Mouse (Mus musculus): ENCODE measurements around the gene Rnf2.
"Not testable (repeated sequence)": the region's sequence is repeated elsewhere in the genome, so short reads cannot be mapped to it uniquely, and the experiment has no call there.

The Rnf2 gene

DNA sequence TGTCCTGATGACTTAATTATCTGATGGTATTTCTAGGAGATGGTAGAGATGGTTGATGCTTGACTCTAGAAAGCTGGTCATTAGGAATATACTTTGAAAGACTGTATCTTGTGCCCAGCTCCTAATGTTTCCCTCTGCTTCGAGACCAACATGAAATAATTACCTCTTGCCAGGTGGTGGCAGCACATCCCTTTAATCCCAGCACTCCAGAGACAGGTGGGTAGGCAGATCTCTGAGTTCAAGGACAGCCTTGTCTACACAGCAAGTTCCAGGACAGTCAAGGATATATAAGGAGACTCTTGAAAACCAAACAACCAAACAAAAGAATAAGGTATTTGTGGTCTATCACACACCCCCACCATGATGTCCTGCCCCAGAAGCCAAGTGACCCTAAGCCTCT, 17.2 kb downstream of the Rnf2 start:
- DNase-seq: peak; percentile 37

GRCm38 (mm10) chr1:151482497-151482896, 18.3 kb downstream of the Rnf2 start:
- no peak for DNase-seq

GRCm38 (mm10) chr1:151472386-151472785, 28.4 kb downstream of the Rnf2 start:
- not testable (repeated sequence) for DNase-seq

DNA sequence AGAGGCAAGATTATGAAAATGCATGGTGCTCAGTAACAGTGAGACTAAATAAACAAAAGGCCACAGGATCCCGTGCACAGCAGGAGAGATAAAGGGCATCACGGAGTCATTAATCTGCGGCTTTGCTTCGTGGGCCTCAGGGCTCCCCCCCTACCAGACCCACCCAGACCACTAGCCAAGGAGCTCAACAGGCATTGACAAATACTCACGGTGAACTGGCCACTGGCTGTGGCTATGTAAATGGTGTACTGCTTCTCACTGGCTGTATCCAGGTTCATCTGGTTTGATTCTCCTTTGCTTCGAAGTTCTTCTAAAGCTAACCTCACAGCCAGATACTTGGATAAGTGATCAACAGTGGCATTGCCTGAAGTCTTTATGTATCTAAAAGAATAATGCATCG, 29.3 kb downstream of the Rnf2 start:
- no peak for DNase-seq

DNA sequence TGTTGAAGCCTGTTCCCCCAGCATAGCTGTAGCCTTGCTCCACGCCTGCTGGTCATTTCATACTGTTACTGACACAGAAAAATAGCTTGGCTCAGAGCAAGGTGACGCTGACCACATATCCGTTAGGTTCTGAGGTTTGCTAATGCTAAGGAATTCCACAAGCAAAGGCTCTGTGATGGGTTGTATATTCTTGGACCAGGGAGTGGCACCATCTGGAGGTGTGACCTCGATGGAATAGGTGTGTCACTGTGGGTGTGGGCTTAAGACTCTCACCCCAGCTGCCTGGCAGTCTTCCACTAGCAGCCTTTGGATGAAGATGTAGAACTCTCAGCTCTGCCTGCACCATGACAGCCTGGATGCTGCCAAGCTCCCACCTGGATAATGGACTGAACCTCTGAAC, 34.2 kb downstream of the Rnf2 start:
- no peak for DNase-seq

DNA sequence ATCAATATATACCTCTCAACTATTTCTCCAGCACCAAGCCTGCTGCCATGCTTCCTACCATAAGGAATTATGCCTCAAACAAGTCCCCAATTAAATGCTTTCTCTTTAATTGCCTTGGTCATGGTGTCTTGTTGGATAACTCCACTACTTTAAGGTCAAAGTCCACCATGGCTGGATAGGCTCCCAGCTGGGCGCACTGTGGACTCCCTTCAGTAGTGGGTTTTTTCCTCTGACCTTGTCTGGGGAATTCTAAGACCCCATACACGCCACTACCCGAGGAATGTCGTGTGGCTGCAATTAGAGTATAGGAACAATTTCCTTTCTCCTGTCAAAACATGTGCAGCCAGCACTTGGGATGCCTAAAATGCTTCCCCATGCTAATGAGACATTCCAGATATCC, 35.8 kb downstream of the Rnf2 start:
- DNase-seq: peak; percentile 50

GRCm38 (mm10) chr1:151461265-151461664, 39.5 kb downstream of the Rnf2 start:
- DNase-seq: no peak

GRCm38 (mm10) chr1:151457087-151457486, 43.7 kb downstream of the Rnf2 start:
- DNase-seq: no peak

- no peak for DNase-seq
Measured at GRCm38 (mm10) chr1:151451946-151452345, 48.8 kb downstream of the Rnf2 start.

GRCm38 (mm10) chr1:151450851-151451250, 49.9 kb downstream of the Rnf2 start:
- DNase-seq: no peak

DNA sequence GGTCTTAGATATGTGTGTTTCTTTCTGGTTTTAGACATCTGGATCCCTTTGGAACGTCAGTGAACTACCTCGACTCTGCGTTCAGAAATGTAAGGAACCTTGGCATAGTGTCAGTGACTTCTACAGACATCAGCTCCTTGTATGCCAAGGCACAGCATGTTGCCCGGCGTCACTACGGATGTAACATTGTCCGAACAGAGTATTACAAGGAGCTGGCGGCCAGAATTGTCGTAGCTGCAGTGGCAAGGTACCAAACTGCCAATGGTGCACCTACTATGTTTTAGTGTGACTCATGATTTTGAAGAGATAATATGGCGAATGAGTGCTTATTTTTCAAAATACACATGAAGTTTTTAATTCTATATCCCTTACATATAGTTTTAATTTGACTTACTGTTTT, 50.9 kb downstream of the Rnf2 start:
- DNase-seq: no peak

GRCm38 (mm10) chr1:151435431-151435830, 65.3 kb downstream of the Rnf2 start:
- DNase-seq: no peak

DNA sequence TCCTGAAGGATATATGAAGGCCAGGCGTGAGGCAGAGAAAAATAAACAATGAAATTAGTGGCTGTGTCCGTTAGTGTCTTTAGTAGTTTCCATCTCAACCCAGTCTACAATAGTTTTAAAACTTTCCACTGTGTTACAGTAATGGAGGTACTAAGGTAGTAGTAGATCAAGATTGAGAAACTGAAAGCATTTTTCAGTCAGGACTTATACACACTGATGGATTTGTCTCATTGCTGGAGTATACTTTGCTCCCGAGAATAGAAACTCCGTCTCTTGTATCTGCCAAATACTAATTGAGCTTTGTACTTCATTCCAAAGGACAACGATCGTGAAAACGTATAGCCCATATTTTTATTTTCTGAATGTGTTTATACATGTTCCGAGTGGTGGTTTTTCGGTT, 71.4 kb downstream of the Rnf2 start:
- DNase-seq: no peak

- DNase-seq: peak; percentile 98
Measured at GRCm38 (mm10) chr1:151428263-151429221, 72.2 kb downstream of the Rnf2 start, which contains the start of the genes Swt1 and Trmt1l. Gene Swt1, minus strand, starts transcription at chr1:151428455. Gene Trmt1l, plus strand, starts transcription at chr1:151428542.

- no peak for DNase-seq
Measured at GRCm38 (mm10) chr1:151427888-151428262, 72.9 kb downstream of the Rnf2 start.

GRCm38 (mm10) chr1:151426947-151427600, 73.7 kb downstream of the Rnf2 start:
- no peak for DNase-seq

GRCm38 (mm10) chr1:151422178-151422577, 78.6 kb downstream of the Rnf2 start:
- no peak for DNase-seq

DNA sequence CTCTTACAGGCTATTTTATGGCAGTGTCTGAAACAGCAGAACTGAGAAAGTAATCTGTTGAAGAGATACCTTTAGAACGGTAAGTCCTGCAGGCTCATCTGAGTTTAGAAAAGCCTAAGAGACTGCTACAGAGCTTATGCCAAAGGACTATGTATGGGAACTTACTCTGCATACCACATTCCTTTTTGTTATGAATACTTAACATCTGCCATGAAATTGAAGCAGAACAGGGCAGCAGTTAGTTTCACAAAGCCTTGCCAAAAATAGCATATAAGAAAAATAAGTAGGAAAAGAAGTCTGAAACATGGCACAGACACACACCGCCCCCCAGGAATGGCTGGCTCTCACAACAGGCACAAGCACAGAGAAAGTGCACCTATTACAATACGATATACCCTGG, 90.9 kb downstream of the Rnf2 start:
- no peak for DNase-seq
